Mouse (Mus musculus) MEL (cell line): Measurements from ENCODE around the gene Gm10134. TPM values are rescaled to one million over a fixed set of nuclear protein-coding genes. Genes with fewer than 3 reads are reported as not detected.

ENCODE experiments used
- DNase-seq: peaks from one replicate; pipeline ENCODE4 v3.0.0; 2011; ENCODE audit warnings: low read depth, low spot score
- H3K27ac ChIP-seq: 2 replicates; pipeline ENCODE4 v1.5.1; 2012; ENCODE audit warnings: low read depth, mild to moderate bottlenecking, control low read depth, low read length, moderate library complexity; ENCODE audit not compliant: control insufficient read depth
- H3K27me3 ChIP-seq, 2 experiments: fragments of 150-350 bp in 1 of 2; sonication (generic) in 1 of 2; 2 replicates each; pipeline ENCODE4 v1.6.1; 2012; ENCODE audit warnings: low read length in 2 of 2, mild to moderate bottlenecking in 2 of 2, improper control_type of control experiment in 1 of 2, moderate library complexity in 1 of 2; ENCODE audit not compliant: insufficient read depth in 2 of 2, control insufficient read depth in 1 of 2
- H3K36me3 ChIP-seq, 2 experiments: 2 replicates each; pipeline ENCODE4 v1.6.1; 2012 to 2014; ENCODE audit warnings: low read length in 2 of 2, improper control_type of control experiment in 1 of 2, inconsistent platforms in 1 of 2, mild to moderate bottlenecking in 1 of 2; ENCODE audit not compliant: insufficient read depth in 2 of 2, control insufficient read depth in 1 of 2
- H3K4me1 ChIP-seq, 2 experiments: fragments of 150-350 bp in 1 of 2; sonication (generic) in 1 of 2; 2 replicates each; pipeline ENCODE4 v1.6.1; 2012; ENCODE audit warnings: low read length in 2 of 2, improper control_type of control experiment in 1 of 2, mild to moderate bottlenecking in 1 of 2; ENCODE audit not compliant: insufficient read depth in 2 of 2, control insufficient read depth in 1 of 2
- H3K4me3 ChIP-seq, 2 experiments: fragments of 150-350 bp in 1 of 2; sonication (generic) in 1 of 2; 2 replicates each; pipeline ENCODE4 v1.5.1; 2012; ENCODE audit warnings: low read depth in 2 of 2, low read length in 2 of 2, mild to moderate bottlenecking in 2 of 2, moderate library complexity in 2 of 2, control low read depth in 1 of 2, improper control_type of control experiment in 1 of 2; ENCODE audit not compliant: control insufficient read depth in 1 of 2, insufficient read depth in 1 of 2
- H3K79me2 ChIP-seq: 2 replicates; pipeline ENCODE4 v1.6.1; 2012; ENCODE audit warnings: mild to moderate bottlenecking, low read length, moderate library complexity; ENCODE audit not compliant: control insufficient read depth, poor library complexity, insufficient read depth
- H3K9ac ChIP-seq: 2 replicates; pipeline ENCODE4 v1.6.1; 2012; ENCODE audit warnings: low read depth, mild to moderate bottlenecking, control low read depth, low read length, moderate library complexity; ENCODE audit not compliant: control insufficient read depth, poor library complexity, severe bottlenecking
- H3K9me3 ChIP-seq: fragments of 150-350 bp; sonication (generic); replicated peaks from 2 replicates; pipeline ENCODE4 v1.6.1; 2012; ENCODE audit warnings: mild to moderate bottlenecking, low read length, improper control_type of control experiment, moderate library complexity; ENCODE audit not compliant: insufficient read depth
- CHD1 ChIP-seq: IDR thresholded peaks from 2 replicates; pipeline ENCODE4 v1.6.1; 2012; ENCODE audit warnings: low read depth, mild to moderate bottlenecking, inconsistent platforms, low read length, improper control_type of control experiment
- CTCF ChIP-seq, 3 experiments: IDR thresholded peaks in 2 of 3; conservative IDR thresholded peaks in 1 of 3; 2 replicates each; pipeline ENCODE4 v1.5.1; 2011 to 2012; ENCODE audit warnings: low read length in 3 of 3, low read depth in 2 of 3, mild to moderate bottlenecking in 2 of 3, improper control_type of control experiment in 1 of 3, inconsistent platforms in 1 of 3, mixed read lengths in 1 of 3, moderate library complexity in 1 of 3; ENCODE audit not compliant: control insufficient read depth in 1 of 3, insufficient read depth in 1 of 3, poor library complexity in 1 of 3, severe bottlenecking in 1 of 3
- E2F4 ChIP-seq: IDR thresholded peaks from 2 replicates; pipeline ENCODE4 v1.6.1; 2011; ENCODE audit warnings: low read depth, low read length, improper control_type of control experiment, borderline replicate concordance
- EP300 ChIP-seq, 2 experiments: IDR thresholded peaks; 2 replicates each; pipeline ENCODE4 v1.6.1; 2011; ENCODE audit warnings: improper control_type of control experiment in 2 of 2, low read length in 2 of 2, low read depth in 1 of 2, mild to moderate bottlenecking in 1 of 2
- JUND ChIP-seq: IDR thresholded peaks from 2 replicates; pipeline ENCODE4 v1.6.1; 2011; ENCODE audit warnings: low read depth, mild to moderate bottlenecking, improper control_type of control experiment, low read length
- KAT2A ChIP-seq: conservative IDR thresholded peaks from 2 replicates; pipeline ENCODE4 v1.6.1; 2012; ENCODE audit warnings: low read depth, low read length, improper control_type of control experiment, inconsistent platforms
- MAZ ChIP-seq: IDR thresholded peaks from 2 replicates; pipeline ENCODE4 v1.6.1; 2012; ENCODE audit warnings: low read depth, mild to moderate bottlenecking, inconsistent platforms, low read length, improper control_type of control experiment
- MEF2A ChIP-seq: IDR thresholded peaks from 2 replicates; pipeline ENCODE4 v1.6.1; 2014; ENCODE audit warnings: low read depth, mild to moderate bottlenecking, inconsistent platforms, low read length, improper control_type of control experiment; ENCODE audit not compliant: poor library complexity, insufficient replicate concordance, severe bottlenecking; ENCODE audit errors: extremely low read depth
- MXI1 ChIP-seq: IDR thresholded peaks from 2 replicates; pipeline ENCODE4 v1.6.1; 2011; ENCODE audit warnings: mild to moderate bottlenecking, low read depth, low read length, improper control_type of control experiment
- NELFE ChIP-seq: IDR thresholded peaks from 2 replicates; pipeline ENCODE4 v1.6.1; 2011; ENCODE audit warnings: low read depth, low read length, improper control_type of control experiment
- NRF1 ChIP-seq: IDR thresholded peaks from 2 replicates; pipeline ENCODE4 v1.6.1; 2014; ENCODE audit warnings: low read depth, mild to moderate bottlenecking, inconsistent platforms, low read length, improper control_type of control experiment, moderate library complexity; ENCODE audit not compliant: poor library complexity, insufficient read depth, severe bottlenecking
- POLR2A ChIP-seq, 2 experiments: IDR thresholded peaks; 2 replicates each; pipeline ENCODE4 v1.6.1; 2011 to 2012; ENCODE audit warnings: low read length in 2 of 2, mild to moderate bottlenecking in 2 of 2, control low read depth in 1 of 2, improper control_type of control experiment in 1 of 2, low read depth in 1 of 2, moderate library complexity in 1 of 2; ENCODE audit not compliant: control insufficient read depth in 1 of 2, insufficient read depth in 1 of 2, poor library complexity in 1 of 2
- POLR2AphosphoS5 ChIP-seq: IDR thresholded peaks from 2 replicates; pipeline ENCODE4 v1.6.1; 2012; ENCODE audit warnings: low read depth, borderline replicate concordance, mild to moderate bottlenecking, inconsistent platforms, low read length, moderate library complexity, mixed read lengths
- RAD21 ChIP-seq: IDR thresholded peaks from 2 replicates; pipeline ENCODE4 v1.6.1; 2011; ENCODE audit warnings: mild to moderate bottlenecking, low read depth, low read length, improper control_type of control experiment
- SIN3A ChIP-seq: IDR thresholded peaks from 2 replicates; pipeline ENCODE4 v1.6.1; 2012; ENCODE audit warnings: low read length, improper control_type of control experiment, inconsistent platforms
- SMC3 ChIP-seq: IDR thresholded peaks from 2 replicates; pipeline ENCODE4 v1.6.1; 2011; ENCODE audit warnings: low read depth, low read length, improper control_type of control experiment
- TCF12 ChIP-seq: IDR thresholded peaks from 2 replicates; pipeline ENCODE4 v1.6.1; 2014; ENCODE audit warnings: low read depth, mild to moderate bottlenecking, inconsistent platforms, low read length, improper control_type of control experiment, moderate library complexity
- ZC3H11A ChIP-seq: IDR thresholded peaks from 2 replicates; pipeline ENCODE4 v1.6.1; 2012; ENCODE audit warnings: low read depth, mild to moderate bottlenecking, inconsistent platforms, low read length, improper control_type of control experiment
- ZMIZ1 ChIP-seq: IDR thresholded peaks from 2 replicates; pipeline ENCODE4 v1.6.1; 2012; ENCODE audit warnings: low read depth, mild to moderate bottlenecking, inconsistent platforms, low read length, improper control_type of control experiment, moderate library complexity
- polyA plus RNA-seq, 2 experiments: library from polyadenylated mRNA; stranded (reverse) in 1 of 2; unstranded in 1 of 2; fragments of >175 nt in 1 of 2; fragments of >200 nt in 1 of 2; gene quantifications; 2 replicates each; pipeline versions ENCODE4 v1.2.1 to v1.2.4; 2012; ENCODE audit warnings: low replicate concordance in 2 of 2, low read depth in 1 of 2; ENCODE audit not compliant: insufficient read length in 2 of 2, insufficient read depth in 1 of 2, missing spikeins in 1 of 2
- total RNA-seq: library from RNA; depleted of rRNA; stranded (reverse); fragments of 300-350 nt; gene quantifications from 2 replicates; pipeline ENCODE4 v1.2.3, GENCODE M21; 2012

The Gm10134 gene
- total and polyA plus RNA-seq, 3 experiments: not detected

- TF ChIP-seq CHD1 (no peak), E2F4 (no peak), SMC3 (peak; percentile 88), CTCF (IDR thresholded peaks at IDR 0.05 in 2 of 3, conservative IDR thresholded peaks at IDR 0.05 in 1 of 3; ENCODE audit: control insufficient read depth in 1 of 3, insufficient read depth in 1 of 3, low read depth in 2 of 3, low read length in 3 of 3, poor library complexity in 1 of 3, severe bottlenecking in 1 of 3) (peak; percentile 92 to 98 (median 95)), ZC3H11A (peak; percentile 70), RAD21 (peak; percentile 76), POLR2AphosphoS5 (no peak), SIN3A (peak; percentile 50; the same call in 1 of the 2 replicates), MXI1 (0 out of 2 replicates have a peak, but pooled peaks have one; percentile 24)
- no peak overlapping the region for H3K9ac ChIP-seq
- no peak overlapping the region for H3K4me3 ChIP-seq
- peak; percentile 88 for DNase-seq
- H3K27me3 ChIP-seq: no peaks in the 10 kb centered on the region
- H3K4me1 ChIP-seq: peaks cover 0 to 14% of the 10 kb centered on the region in 2 experiments; a peak in 2 of 4 replicates
- peaks cover 0 to 5% of the 10 kb centered on the region in 2 experiments; a peak in 2 of 4 replicates for H3K36me3 ChIP-seq
- H3K9me3 ChIP-seq: no peaks in the 10 kb centered on the region
- no peaks in the 10 kb centered on the region; the same call in 1 of the 2 replicates for H3K79me2 ChIP-seq
- no peak overlapping the region for H3K27ac ChIP-seq
Observed at GRCm38 (mm10) chr2:28517206-28517909, 11.5 kb downstream of the Gm10134 start.

GRCm38 (mm10) chr2:28518231-28518630, 12.3 kb downstream of the Gm10134 start:
- Histone ChIP-seq H3K27me3 (no peaks in the 10 kb centered on the region), H3K79me2 (no peaks in the 10 kb centered on the region; the same call in 1 of the 2 replicates), H3K27ac (no peak overlapping the region), H3K36me3 (peaks cover 0 to 5% of the 10 kb centered on the region in 2 experiments; a peak in 2 of 4 replicates), H3K4me3 (no peak overlapping the region), H3K9me3 (no peaks in the 10 kb centered on the region), H3K9ac (no peak overlapping the region), H3K4me1 (peaks cover 0 to 10% of the 10 kb centered on the region in 2 experiments; a peak in 1 of 4 replicates)
- no peak for DNase-seq
- no peak for TF ChIP-seq EP300 (IDR thresholded peaks at IDR 0.05; ENCODE audit: low read depth in 1 of 2, low read length in 2 of 2)
- no peak for TF ChIP-seq MAZ
- TF ChIP-seq TCF12: no peak
- TF ChIP-seq CHD1: no peak
- no peak for TF ChIP-seq NRF1
- TF ChIP-seq JUND: no peak
- no peak for TF ChIP-seq KAT2A
- TF ChIP-seq NELFE: no peak
- TF ChIP-seq POLR2A (IDR thresholded peaks at IDR 0.05; ENCODE audit: control insufficient read depth in 1 of 2, insufficient read depth in 1 of 2, low read depth in 1 of 2, low read length in 2 of 2, poor library complexity in 1 of 2): no peak
- TF ChIP-seq SMC3: no peak
- no peak for TF ChIP-seq MEF2A
- TF ChIP-seq ZMIZ1: no peak
